Mouse (Mus musculus) testis, postnatal 14 days (tissue): ENCODE results near the gene Zbtb38.
"Not testable (repeated sequence)": the region's sequence is repeated elsewhere in the genome, so short reads cannot be mapped to it uniquely, and the experiment has no call there.

ENCODE experiments used
- DNase-seq: peaks from one replicate; pipeline ENCODE4 v3.0.0; 2021; ENCODE audit warnings: low spot score

The Zbtb38 gene

DNA sequence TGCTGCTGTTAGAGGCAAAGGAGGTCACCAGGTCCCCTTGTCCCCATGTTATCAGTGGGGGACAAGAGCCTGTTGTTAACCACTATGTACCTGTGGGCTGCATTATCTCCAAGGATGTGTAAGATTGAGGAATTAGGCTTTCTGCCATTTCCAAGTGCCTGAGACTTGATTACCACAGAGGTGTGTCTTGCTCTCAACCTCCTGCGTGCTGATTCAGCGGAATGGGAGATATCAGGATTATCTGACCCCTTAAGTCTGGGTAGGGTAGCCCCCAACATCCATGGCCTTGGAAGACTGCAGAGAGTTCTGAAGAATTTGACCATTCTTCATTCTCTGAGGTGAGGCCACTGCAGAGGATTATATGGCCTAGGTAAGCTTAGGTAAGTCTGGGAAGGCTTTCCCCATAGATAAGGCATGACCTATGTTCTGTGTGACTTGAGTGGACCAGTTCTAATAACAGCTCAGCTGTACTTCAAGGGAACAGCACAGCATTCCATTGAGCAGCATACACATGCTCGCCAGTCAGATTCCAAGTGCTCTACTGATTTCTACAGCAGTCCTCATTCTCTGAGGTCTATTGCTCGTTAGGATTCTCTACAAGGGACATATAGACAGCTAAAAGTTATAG is 68.4 kb downstream of the Zbtb38 start:
- no peak for DNase-seq

- no peak for DNase-seq
Measured at GRCm38 (mm10) chr9:96678611-96679010, 74.0 kb downstream of the Zbtb38 start.

- not testable (repeated sequence) for DNase-seq
Measured at GRCm38 (mm10) chr9:96677711-96678110, 74.9 kb downstream of the Zbtb38 start.

- no peak for DNase-seq
Measured at GRCm38 (mm10) chr9:96676671-96677070, 76.0 kb downstream of the Zbtb38 start.

- DNase-seq, result no peak
Measured at GRCm38 (mm10) chr9:96675763-96676640, 76.6 kb downstream of the Zbtb38 start.

DNA sequence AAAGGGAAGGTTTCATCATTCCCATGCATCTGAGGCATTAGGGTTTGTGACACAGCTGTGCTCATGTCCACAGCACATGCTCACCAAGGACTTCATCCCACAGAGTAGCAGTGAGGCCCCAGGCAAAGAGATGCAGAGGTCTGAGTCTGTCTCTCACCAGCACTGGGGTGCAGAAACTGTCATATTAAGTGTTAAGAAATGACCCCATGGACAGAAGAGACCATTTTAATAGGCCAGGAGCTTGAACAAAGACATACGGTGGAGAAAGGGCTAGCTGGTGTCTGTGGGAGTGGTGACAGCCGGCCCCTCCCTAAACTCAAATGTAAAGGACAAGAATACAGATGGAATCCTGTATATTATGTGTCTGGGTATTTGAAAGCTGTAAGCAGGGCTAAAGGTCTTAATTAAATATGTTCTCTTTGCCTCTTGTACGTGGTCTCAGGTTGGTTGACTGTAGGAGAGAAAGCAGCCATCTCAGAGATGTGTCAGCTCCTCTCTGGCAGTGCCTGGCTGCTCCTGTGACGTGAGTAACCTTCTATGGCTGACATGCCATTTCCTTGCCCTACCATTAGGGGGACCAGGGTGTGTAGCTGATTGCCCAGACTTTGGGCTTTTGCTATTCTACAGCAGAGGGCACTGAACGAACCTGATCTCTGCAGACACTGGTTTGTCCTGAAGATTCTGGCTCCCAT is 77.4 kb downstream of the Zbtb38 start:
- no peak for DNase-seq

DNA sequence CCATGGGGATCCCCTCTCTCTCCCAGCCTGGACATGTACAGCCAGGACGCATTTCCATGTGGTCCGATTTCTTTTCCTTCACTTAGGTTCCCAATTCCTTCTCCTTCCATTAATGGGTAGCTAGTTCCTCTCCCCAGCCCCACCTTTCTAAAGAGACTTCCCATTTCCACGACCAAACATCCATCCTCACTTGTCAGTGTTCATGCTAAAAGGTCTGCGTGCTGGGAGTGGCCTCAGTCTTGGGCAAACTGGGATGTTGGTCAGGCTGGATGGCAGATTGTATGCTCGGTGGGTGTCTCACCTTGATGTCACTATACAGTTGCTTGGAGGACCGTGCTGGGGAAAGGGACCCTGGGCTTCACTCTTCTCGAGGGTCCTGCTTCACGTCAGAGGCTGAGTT is 78.3 kb downstream of the Zbtb38 start:
- no peak for DNase-seq

GRCm38 (mm10) chr9:96672466-96672865 is 80.2 kb downstream of the Zbtb38 start:
- no peak for DNase-seq

DNA sequence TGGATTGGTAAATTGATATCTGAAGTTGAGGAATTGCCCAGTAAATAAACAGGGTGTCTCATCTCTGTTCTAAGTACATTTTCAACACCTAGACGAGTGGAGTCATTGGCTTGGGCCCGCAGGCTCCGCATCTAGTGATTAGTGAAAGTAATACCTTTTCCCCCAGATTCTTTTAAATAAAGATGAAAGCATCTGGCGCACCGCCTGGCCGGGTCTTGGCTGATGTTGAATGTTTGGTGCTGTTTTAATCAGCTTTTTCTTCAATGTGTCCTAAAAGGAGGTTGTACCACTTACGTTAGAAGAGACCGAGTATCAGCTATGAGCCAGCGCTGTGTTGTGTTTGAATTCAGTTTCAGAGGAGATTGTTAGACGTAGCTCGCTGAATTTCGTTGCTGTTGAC is 81.4 kb downstream of the Zbtb38 start:
- DNase-seq, result no peak

DNA sequence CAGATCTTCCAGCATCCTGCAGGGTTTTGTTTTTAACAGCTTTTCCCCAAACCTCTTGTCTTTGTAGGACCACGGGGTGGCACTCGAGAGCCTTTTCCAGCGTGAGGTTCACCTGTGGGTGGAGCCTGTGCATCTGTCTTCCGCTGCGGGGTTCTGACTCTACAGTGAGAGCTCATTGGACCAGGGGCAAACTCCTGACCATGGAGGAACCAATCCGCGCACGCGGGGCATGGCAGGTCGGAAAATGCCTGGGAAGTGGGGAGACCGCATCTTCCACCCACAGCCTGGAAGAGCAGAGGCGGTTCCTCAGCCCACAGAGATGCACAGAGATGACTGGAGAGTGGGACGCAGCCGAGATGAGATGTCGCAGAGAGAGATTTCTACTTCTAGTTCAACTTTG is 82.8 kb downstream of the Zbtb38 start:
- peak; percentile 92 for DNase-seq

DNA sequence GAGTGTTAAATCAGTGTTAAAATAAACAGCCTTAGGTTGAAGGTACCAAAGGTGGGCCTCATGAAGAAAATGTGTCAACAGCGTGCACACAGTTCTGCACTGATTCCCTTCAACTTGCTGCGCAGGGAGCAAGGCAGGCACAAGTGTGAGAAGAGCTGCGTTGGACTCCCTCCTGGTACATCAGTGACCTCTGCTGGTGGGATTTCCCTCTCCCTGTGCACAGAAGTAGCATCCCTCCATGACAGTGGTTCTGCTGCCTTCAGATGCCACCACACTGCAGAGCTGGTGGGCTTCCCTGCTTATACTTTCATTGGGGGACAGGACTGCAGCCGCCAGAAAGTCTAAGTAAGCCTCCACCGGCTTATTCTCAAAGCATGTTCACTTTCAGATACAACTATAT is 84.0 kb downstream of the Zbtb38 start:
- peak; percentile 28 for DNase-seq

- DNase-seq, result no peak
Measured at GRCm38 (mm10) chr9:96660510-96661244, 92.0 kb downstream of the Zbtb38 start.

DNA sequence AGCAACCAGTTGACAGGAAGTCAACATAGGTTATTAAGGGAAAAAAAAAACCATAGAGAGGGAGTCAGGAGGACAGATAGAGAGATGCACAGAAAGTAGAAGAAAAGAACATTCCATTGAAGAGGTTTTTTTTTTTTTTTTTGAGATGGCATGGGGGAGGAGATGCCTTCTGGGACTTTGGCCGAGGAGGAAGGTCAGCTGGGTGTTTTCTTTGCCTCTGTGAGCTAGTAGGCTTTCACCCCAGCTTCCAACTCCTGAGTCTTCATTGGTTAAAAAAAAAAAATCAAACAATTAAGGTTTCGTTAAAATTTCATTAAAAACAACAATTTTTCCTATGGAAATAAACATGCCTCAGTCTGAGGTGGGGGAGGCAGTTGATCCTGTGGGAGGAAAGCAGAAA is 92.8 kb downstream of the Zbtb38 start:
- no peak for DNase-seq

DNA sequence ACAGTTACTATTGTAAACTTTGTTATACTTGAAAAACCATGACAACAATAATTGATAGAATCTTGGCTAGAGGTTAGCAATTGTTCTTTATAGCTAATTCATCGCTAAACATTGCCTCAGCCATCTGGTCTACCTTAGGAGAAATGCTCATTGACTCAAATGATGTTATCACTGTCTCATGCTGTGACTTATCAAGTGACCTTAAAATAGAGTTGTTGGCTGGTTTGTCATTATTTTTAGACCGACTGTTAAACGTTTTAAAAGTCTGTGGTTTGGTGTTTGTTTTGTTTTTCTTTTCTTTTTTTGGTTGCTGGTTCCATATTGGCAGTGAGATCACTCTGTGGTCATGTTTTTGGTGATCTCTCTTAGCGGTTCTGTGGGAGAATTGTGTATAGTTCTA is 99.1 kb downstream of the Zbtb38 start:
- no peak for DNase-seq

GRCm38 (mm10) chr9:96652763-96653162 is 99.9 kb downstream of the Zbtb38 start:
- DNase-seq, result no peak

DNA sequence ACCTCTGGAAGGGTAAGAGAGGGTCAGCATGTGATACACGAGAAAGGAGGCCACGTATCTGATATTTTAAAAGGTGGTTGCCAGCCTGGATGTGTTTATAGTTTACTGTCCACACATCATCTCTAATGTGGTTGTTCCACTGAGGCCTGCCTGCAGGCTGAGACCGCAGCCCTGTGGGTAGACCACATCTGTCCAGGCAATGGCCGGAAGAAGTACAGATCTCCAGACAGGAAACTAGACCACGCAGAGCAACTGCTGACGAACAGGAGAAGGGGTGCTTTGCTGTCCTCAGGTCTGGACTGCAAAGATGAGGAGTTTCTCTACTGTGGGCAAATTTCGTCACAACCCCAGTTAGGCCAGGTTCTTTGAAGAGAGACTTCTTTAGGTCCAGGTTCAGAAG is 101.8 kb downstream of the Zbtb38 start:
- no peak for DNase-seq

GRCm38 (mm10) chr9:96649924-96650323 is 102.7 kb downstream of the Zbtb38 start:
- DNase-seq, result no peak

DNA sequence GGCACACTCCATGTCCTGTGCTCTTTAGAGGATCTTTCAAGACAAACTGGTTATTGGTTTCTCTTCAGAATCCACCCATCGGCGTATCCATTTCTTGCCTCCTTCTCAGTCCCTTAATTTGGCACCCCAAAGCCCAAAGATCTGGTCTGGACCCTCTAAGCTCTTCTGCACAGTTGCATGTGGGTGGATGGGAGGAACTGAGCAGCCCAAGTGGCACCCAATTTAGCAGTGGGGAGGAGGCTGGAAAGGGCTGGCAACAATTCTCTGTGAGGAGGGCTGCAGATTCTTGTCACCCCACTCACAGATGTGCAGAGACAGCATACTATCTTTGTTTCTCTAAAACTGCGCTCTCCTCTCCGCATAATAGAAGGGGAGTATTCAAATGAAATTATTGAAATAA is 103.3 kb downstream of the Zbtb38 start:
- no peak for DNase-seq

DNA sequence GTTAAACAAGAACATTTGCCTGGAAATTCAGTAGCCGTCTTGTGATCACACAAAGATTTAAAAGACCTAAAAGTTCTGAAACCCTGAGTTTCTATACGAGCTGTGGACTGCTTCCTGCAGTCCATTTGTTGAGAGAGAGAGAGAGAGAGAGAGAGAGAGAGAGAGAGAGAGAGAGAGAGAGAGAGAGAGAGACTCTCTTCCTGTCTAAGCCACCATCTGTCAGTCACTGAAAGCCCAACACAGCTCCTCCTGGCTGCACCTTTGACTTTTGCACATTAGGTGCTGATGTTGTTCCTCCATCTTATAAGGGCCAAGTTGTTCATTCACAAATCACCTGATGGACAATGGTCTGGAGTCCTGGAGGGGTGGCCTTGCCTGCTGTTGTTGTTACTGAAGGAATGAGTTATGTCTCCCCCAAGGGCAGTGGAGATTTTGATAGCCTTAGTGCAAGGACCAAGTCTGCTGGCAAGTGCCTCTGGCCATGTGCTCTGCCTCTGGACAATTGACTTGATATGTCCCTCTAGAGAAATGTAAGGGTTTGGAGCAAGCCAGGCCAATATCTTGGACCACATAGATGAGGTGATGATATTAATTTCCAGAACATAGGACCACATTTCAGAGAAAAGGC is 105.8 kb downstream of the Zbtb38 start:
- DNase-seq, result no peak

DNA sequence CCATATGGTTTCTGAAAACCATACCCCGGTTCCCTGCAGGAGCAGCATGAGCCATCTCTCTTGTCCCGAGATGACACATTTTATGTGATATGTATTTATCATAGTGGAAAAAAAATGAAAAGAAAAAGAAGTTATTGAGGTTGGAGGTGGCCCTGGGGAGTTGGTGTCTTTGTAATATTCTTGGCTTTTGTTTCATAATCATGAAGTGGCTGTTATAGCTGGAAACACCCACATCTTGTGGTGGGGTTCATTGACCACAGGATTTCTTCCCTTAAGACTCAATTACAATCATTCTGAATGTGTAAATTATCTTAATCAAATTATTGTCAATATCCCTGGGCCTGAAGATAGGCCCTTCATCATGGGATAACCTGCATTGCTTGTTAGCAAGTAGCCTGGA is 107.8 kb downstream of the Zbtb38 start:
- DNase-seq, result no peak

DNA sequence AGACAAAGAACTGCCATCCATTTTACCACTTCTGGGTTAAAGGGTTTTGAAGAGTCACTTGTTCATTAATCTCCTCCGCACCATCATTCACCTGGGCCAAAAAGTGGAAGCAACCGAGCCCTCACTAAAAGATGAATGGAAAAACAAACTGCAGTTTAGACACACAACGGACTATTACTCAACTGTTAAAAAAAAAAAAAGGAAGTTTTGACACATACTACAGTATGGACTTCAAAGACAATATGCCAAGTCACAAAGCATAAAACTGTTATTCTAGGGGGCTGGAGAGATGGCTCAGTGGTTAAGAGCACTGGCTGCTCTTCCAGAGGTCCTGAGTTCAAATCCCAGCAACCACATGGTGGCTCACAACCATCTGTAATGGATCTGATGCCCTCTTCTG is 108.6 kb downstream of the Zbtb38 start:
- DNase-seq, result not testable (repeated sequence)

DNA sequence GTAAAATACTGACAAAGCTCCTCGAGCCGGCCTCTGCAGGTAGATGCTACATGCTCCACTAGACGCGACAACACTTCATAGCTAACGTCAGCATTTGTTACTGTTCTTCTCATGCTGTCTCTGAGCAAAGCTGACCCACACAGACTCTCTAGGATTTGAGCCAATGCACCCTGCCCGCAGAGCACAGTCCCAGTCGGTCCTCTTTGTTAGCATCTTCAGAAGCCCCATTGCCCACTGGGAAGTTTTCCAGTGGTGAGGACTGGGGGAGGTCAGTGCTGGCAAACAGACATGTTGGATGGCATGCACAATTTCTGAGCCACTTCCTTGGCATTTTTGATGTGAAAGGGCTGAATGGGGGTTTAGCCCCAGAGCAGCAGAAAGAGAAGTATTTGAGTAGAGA is 113.2 kb downstream of the Zbtb38 start:
- no peak for DNase-seq
